Mouse (Mus musculus) embryonic facial prominence, embryonic 11.5 days (tissue): Measurements from ENCODE around the gene Cygb. TPM values are rescaled to one million over a fixed set of nuclear protein-coding genes. Genes with fewer than 3 reads are reported as not detected.
A peak's percentile ranks its signal among the peaks of the same experiment; 100 is the strongest.

ENCODE experiments used
- ATAC-seq: fragments of 200-750 bp; cut with Nextera tagmentation; replicated peaks from 2 replicates; pipeline ENCODE4 v1.8.0; 2017; ENCODE audit warnings: low read depth; ENCODE audit not compliant: insufficient number of reproducible peaks, low FRiP score, low TSS enrichment
- DNase-seq: peaks from one replicate; pipeline ENCODE4 v3.0.0-alpha.2; 2015; ENCODE audit warnings: low spot score
- H3K27ac ChIP-seq: fragments of 300-500 bp; sonication (generic); replicated peaks from 2 replicates; pipeline ENCODE4 v1.5.1; 2014; ENCODE audit warnings: mild to moderate bottlenecking, low read depth, low read length, control low read depth
- H3K27me3 ChIP-seq: fragments of 300-500 bp; sonication (generic); 2 replicates; pipeline ENCODE4 v1.6.1; 2014; ENCODE audit warnings: mild to moderate bottlenecking, low read length, moderate library complexity, mixed read lengths; ENCODE audit not compliant: control insufficient read depth, insufficient read depth
- H3K36me3 ChIP-seq: fragments of 300-500 bp; sonication (generic); replicated peaks from 2 replicates; pipeline ENCODE4 v1.6.1; 2014; ENCODE audit warnings: low read depth, mild to moderate bottlenecking, low read length, moderate library complexity, mixed read lengths; ENCODE audit not compliant: control insufficient read depth, insufficient read depth
- H3K4me1 ChIP-seq: fragments of 300-500 bp; sonication (generic); 2 replicates; pipeline ENCODE4 v1.6.1; 2014; ENCODE audit warnings: low read length, mixed read lengths; ENCODE audit not compliant: control insufficient read depth, insufficient read depth
- H3K4me2 ChIP-seq: fragments of 300-500 bp; sonication (generic); 2 replicates; pipeline ENCODE4 v1.6.1; 2014; ENCODE audit warnings: low read depth, mild to moderate bottlenecking, control low read depth, low read length, moderate library complexity
- H3K4me3 ChIP-seq: fragments of 300-500 bp; sonication (generic); 2 replicates; pipeline ENCODE4 v1.5.1; 2014; ENCODE audit warnings: low read depth, low read length, control low read depth
- H3K9ac ChIP-seq: fragments of 300-500 bp; sonication (generic); replicated peaks from 2 replicates; pipeline ENCODE4 v1.6.1; 2014; ENCODE audit warnings: mild to moderate bottlenecking, control low read depth, low read length
- H3K9me3 ChIP-seq: fragments of 300-500 bp; sonication (generic); replicated peaks from 2 replicates; pipeline ENCODE4 v1.6.1; 2016; ENCODE audit warnings: mild to moderate bottlenecking, low read length, inconsistent platforms, mixed read lengths; ENCODE audit not compliant: control insufficient read depth
- WGBS: fragments of 180-500 bp; shearing (Covaris S2); extraction: QIAGEN DNeasy Blood & Tissue Kit; methylation state at CpG from one replicate; pipeline ENCODE4 v1.1.7; 2014; 5-methylcytosine and 5-hydroxymethylcytosine counted together
- polyA plus RNA-seq: library from polyadenylated mRNA; unstranded; fragments of >200 nt; fragmentation: Nextera tagmentation; extraction: Ambion mirVana; gene quantifications from 2 replicates; pipeline ENCODE4 v1.2.1, GENCODE M21; 2014

Gene Cygb
- polyA plus RNA-seq, 1 experiment from 2014 or later = 3.5 TPM

DNA sequence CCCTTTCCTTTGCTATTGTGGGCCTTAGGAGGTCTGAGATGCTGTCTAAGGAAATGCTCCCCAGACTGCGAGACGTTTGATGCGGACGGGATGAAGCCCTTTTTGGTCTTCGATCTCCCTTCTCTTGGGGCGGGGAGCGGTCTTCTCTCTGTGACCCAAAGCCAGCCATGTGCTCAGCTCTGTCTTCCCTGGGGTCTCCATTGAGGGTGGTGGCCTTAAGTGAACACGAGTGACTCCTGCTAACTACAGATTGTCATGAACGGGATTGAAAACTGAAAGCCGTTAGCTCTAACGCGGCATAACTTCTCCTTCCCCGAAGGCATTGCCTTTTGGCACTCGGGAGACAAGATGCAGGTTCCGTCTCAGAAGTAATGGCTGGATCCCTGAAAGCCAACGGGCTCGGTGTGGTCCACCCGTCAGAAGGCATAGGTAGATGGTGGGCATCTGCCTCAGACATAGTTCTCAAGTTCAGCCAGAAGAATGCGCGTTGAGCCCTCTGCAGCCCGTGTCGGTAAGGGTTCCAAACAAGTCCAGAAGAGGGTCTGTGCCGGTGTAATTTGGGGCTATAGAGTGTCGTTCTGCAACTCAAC is 17.8 kb upstream of the Cygb start:
- Histone ChIP-seq H3K4me2 (peak overlapping the region; percentile 51), H3K4me3 (peak overlapping the region; percentile 78), H3K4me1 (no peaks in the 10 kb centered on the region), H3K27me3 (no peaks in the 10 kb centered on the region), H3K9ac (peak overlapping the region; percentile 90), H3K36me3 (peaks cover 22% of the 10 kb centered on the region), H3K9me3 (no peaks in the 10 kb centered on the region), H3K27ac (no peak overlapping the region)
- ATAC-seq (no peak), DNase-seq (no peak)
- under 1% methylated on average over 24 of the region's 24 CpGs for WGBS

DNA sequence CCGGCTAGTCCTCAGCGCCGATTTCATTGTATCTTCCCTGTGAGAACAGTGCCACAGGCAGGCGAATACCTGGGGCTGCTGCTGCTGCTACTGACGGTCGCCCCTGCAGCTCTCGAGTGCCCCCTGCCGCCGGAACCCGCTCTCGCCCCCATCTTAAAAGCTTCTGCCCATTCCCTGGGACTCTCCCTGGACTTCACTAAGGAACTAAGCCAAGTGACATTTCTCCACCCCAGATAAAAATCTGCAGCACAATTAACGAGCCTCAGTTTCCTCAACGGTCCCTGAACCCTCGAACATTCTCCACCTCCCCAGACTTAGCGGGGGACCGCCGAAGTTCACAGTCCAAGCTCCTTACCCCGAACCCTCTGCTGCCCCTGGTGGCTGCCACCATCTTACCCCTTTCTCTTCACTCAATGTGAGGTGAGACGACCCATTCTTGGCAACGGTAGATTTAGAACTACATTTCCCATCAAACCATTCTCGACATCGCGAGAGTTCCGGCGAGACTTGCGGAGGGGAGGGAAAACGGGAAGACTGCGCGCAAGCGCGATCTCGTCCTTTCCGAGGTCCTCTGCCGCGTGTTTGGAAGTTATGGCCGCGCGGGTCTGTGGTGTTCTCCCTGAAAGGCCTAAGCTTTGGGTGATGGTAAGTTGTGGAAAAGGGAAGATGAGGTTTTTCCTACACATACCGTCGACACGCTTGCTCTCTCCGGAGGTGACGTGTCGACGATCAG is 17.2 kb upstream of the Cygb start:
- Histone ChIP-seq H3K9me3 (no peaks in the 10 kb centered on the region), H3K27ac (no peak overlapping the region), H3K4me3 (peak overlapping the region; percentile 78), H3K4me2 (peak overlapping the region; percentile 51), H3K4me1 (no peaks in the 10 kb centered on the region), H3K9ac (peak overlapping the region; percentile 90), H3K27me3 (no peaks in the 10 kb centered on the region), H3K36me3 (peaks cover 18% of the 10 kb centered on the region)
- ATAC-seq (peak; percentile 84), DNase-seq (peak; percentile 99)
- 2% methylated on average over 45 of the region's 45 CpGs for WGBS

DNA sequence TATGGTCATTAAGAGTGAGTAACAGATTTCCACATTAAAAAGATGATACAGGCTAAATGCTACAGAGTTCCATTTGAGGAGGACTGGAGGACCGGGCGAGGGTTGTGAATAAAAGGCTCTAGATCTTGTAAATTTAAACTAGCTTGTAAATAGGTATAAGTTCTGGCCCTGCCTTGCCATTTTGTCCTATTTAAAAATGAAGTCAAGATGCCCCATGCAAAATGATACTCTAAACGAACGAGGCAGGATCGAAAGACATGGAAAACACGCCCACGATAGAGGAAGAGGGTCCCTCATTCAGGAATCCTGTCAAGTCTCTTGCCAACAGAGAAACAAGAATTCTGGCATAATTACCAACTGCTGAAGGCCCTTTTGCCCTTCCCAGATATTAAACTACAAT is 16.3 kb upstream of the Cygb start:
- H3K27me3 ChIP-seq = no peaks in the 10 kb centered on the region
- H3K27ac ChIP-seq = no peak overlapping the region
- H3K4me3 ChIP-seq = no peak overlapping the region
- peaks cover 13% of the 10 kb centered on the region for H3K36me3 ChIP-seq
- WGBS = 78% methylated on average over 7 of the region's 7 CpGs
- no peak overlapping the region for H3K9ac ChIP-seq
- no peak overlapping the region for H3K4me2 ChIP-seq
- DNase-seq (no peak), ATAC-seq (no peak)
- peaks cover under 1% of the 10 kb centered on the region; the same call in 1 of the 2 replicates for H3K4me1 ChIP-seq
- H3K9me3 ChIP-seq = no peaks in the 10 kb centered on the region

DNA sequence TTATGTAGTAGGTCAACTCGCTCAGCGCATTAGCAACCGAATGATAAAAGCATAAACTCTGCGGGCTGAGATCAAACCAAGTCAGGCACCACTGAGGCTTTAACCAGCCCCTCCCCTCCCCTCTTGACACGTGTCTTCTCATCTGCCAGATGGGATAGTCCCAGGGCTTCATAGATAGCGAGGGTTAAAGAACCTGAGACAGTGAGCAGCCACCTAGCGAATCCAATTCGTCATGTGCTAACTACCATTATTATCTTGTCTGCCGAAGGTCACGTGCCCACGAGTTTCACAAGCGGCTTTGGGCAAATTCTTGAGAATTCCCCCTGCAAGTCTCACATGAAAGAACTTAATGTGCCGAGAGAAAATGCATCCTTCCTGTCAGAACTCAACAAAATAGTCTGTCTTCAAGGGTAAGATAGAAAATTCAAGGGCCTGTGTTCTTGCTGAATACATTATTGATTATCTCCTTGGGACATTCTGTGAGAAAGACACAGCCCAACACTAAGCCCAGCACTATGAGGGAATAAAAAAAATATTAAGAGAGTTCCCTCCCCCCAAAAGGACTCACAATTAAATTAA is 15.8 kb upstream of the Cygb start:
- WGBS = 47% methylated on average over 13 of the region's 13 CpGs
- Histone ChIP-seq H3K27me3 (no peaks in the 10 kb centered on the region), H3K9me3 (no peaks in the 10 kb centered on the region), H3K9ac (no peak overlapping the region), H3K4me3 (no peak overlapping the region), H3K4me2 (no peak overlapping the region), H3K36me3 (peaks cover 12% of the 10 kb centered on the region), H3K27ac (no peak overlapping the region), H3K4me1 (peaks cover 4% of the 10 kb centered on the region; the same call in 1 of the 2 replicates)
- ATAC-seq = no peak
- DNase-seq = no peak

DNA sequence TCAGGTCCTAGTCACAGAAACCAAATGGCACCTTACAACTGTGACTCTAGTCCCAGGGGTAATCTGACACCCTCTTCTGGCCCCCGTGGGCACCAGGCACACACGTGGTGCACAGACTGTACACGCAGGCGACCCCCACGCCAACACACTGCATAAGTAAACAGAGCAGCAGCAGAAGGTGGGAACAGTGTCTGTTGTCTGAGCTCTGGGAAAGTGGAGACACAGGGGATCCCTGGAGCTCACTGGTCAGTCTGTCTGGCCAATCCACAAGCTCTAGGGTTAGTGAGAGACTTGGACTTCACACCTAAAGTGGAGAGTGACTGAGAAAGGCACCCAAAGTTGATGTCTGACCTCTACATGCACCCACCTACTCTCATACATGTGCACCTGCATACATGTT is 15.2 kb upstream of the Cygb start:
- no peak overlapping the region for H3K27ac ChIP-seq
- H3K4me3 ChIP-seq = no peak overlapping the region
- WGBS = 35% methylated on average over 5 of the region's 5 CpGs
- ATAC-seq (no peak), DNase-seq (no peak)
- peaks cover 4% of the 10 kb centered on the region; the same call in 1 of the 2 replicates for H3K4me1 ChIP-seq
- no peak overlapping the region for H3K4me2 ChIP-seq
- peaks cover 9% of the 10 kb centered on the region for H3K36me3 ChIP-seq
- H3K27me3 ChIP-seq = no peaks in the 10 kb centered on the region
- H3K9ac ChIP-seq = no peak overlapping the region
- no peaks in the 10 kb centered on the region for H3K9me3 ChIP-seq

DNA sequence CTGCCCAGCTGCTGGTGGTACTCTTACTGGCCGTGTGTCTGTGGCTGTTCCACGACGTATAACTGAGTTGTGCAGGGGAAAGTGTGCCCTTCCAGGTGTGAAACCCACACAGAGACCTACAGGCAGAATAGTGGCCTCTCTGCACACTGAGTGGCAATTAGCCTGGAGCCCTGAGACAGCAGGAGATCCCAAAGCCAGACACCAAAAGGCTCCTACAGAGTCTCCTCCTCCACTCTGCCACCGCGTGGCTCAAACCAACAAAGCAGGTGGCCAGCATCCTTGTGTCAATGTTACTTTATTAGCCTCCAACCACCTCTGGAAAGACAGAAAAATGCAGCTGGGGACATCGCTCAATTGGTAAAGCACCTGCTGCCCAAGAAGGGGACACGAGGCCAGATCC is 14.7 kb upstream of the Cygb start:
- ATAC-seq (no peak), DNase-seq (peak; percentile 49)
- H3K4me2 ChIP-seq = no peak overlapping the region
- H3K9ac ChIP-seq = no peak overlapping the region
- H3K27ac ChIP-seq = no peak overlapping the region
- no peak overlapping the region for H3K4me3 ChIP-seq
- peaks cover 4% of the 10 kb centered on the region; the same call in 1 of the 2 replicates for H3K36me3 ChIP-seq
- peaks cover 6% of the 10 kb centered on the region; the same call in 1 of the 2 replicates for H3K4me1 ChIP-seq
- H3K27me3 ChIP-seq = no peaks in the 10 kb centered on the region
- 30% methylated on average over 7 of the region's 7 CpGs for WGBS
- no peaks in the 10 kb centered on the region for H3K9me3 ChIP-seq

DNA sequence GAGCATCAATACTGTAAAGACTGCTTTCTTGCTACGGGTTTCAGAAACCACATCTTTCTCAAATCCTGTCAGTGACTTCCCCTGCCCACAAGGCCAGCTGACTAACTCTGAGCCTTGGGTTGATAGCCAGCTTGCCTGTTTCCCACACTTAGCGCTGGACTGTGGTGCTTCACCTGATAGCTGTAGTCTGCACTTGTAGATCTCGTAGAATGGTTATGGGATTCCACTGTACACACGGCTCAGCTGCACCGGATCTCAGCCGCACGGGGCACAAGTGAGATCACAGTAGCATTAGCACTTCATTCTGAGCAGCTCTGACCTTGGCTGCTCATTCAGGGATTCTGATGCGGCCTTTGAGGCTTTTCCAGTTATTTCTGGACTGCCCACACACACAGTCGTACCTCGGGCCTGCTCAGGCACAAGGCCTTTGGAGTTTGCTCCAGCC is 14.3 kb upstream of the Cygb start:
- Histone ChIP-seq H3K9ac (no peak overlapping the region), H3K36me3 (peaks cover under 1% of the 10 kb centered on the region; the same call in 1 of the 2 replicates), H3K27ac (no peak overlapping the region), H3K9me3 (no peaks in the 10 kb centered on the region), H3K4me1 (peaks cover 6% of the 10 kb centered on the region; the same call in 1 of the 2 replicates), H3K4me2 (no peak overlapping the region), H3K27me3 (no peaks in the 10 kb centered on the region), H3K4me3 (no peak overlapping the region)
- no peak for DNase-seq
- ATAC-seq = no peak
- 84% methylated on average over 10 of the region's 10 CpGs for WGBS

DNA sequence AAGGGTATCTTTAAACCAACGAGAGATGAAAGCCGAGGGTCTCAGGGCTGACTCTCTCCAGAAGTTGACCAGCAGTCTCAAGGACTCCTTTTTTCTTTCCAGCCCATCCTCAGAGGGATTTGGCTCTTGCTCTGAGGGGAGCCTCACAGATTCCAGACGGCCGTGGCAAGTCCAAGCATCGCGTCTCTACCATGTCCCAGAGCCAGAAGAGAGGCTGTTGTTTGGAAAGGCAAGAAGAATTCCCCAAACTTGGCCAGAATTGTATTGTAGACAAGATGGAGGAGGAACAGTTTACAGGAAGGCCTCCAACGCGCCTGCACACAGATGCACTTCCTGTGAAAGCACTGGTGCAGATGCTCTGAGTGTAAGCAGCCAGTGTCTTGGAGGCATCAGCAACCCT is 13.8 kb upstream of the Cygb start:
- H3K4me2 ChIP-seq = no peak overlapping the region
- ATAC-seq = no peak
- H3K27ac ChIP-seq = no peak overlapping the region
- no peak overlapping the region for H3K9ac ChIP-seq
- H3K27me3 ChIP-seq = no peaks in the 10 kb centered on the region
- no peaks in the 10 kb centered on the region for H3K9me3 ChIP-seq
- WGBS = 81% methylated on average over 8 of the region's 8 CpGs
- no peak for DNase-seq
- no peak overlapping the region for H3K4me3 ChIP-seq
- no peaks in the 10 kb centered on the region for H3K36me3 ChIP-seq
- peaks cover 9% of the 10 kb centered on the region for H3K4me1 ChIP-seq
